Mouse (Mus musculus): ENCODE measurements around the gene Kbtbd7.

- TF ChIP-seq CTCF (IDR thresholded peaks at IDR 0.05; ENCODE audit: low read depth) (no peak), EP300 (IDR thresholded peaks at IDR 0.05; ENCODE audit: low read depth) (no peak)
Observed at GRCm38 (mm10) chr14:79434068-79434467, 7.8 kb downstream of the Kbtbd7 start.

All from liver, postnatal 0 days (tissue).